In genomic region chr13:28950266-28950622, GRCm38 (mm10) we compare ENCODE assay signal across 8 mouse cellular contexts. TPM values are rescaled to one million over a fixed set of nuclear protein-coding genes. Genes with fewer than 3 reads are reported as not detected.
DNase-seq lines count a peak whose midpoint lies in the region; ATAC-seq and TF ChIP-seq lines count a peak whose summit lies in the region.

No protein-coding gene starts in this region.

- H3K9ac ChIP-seq in kidney, embryonic 14.5 days (ENCODE audit: low read depth, low read length): peak overlapping the region; percentile 99
- H3K9ac ChIP-seq in hindbrain, postnatal 0 days (replicated peaks; ENCODE audit: low read length): peak overlapping the region; percentile 93
- peak overlapping the region; percentile 100 for H3K9ac ChIP-seq in midbrain, embryonic 15.5 days

- peak overlapping the region; percentile 98 for H3K4me3 ChIP-seq in kidney, embryonic 14.5 days (ENCODE audit: low read length)
- H3K4me3 ChIP-seq in brown adipose tissue, adult 24 weeks (ENCODE audit: insufficient read depth, low read depth, low read length): peak overlapping the region; percentile 67
- peak overlapping the region; percentile 68 for H3K4me3 ChIP-seq in hindbrain, postnatal 0 days (ENCODE audit: low read length)
- peak overlapping the region; percentile 96 for H3K4me3 ChIP-seq in midbrain, embryonic 15.5 days

- no peaks in the 10 kb centered on the region for H3K9me3 ChIP-seq in kidney, embryonic 14.5 days (ENCODE audit: control insufficient read depth, low read length)
- H3K9me3 ChIP-seq in hindbrain, postnatal 0 days (ENCODE audit: low read length): no peaks in the 10 kb centered on the region
- H3K9me3 ChIP-seq in midbrain, embryonic 15.5 days: no peaks in the 10 kb centered on the region

- WGBS in kidney, embryonic 14.5 days: under 1% methylated on average over 9 of the region's 9 CpGs
- WGBS in hindbrain, postnatal 0 days: under 1% methylated on average over 9 of the region's 9 CpGs
- under 1% methylated on average over 9 of the region's 9 CpGs for WGBS in midbrain, embryonic 15.5 days

- no peaks in the 10 kb centered on the region for H3K27me3 ChIP-seq in kidney, embryonic 14.5 days (ENCODE audit: control insufficient read depth, insufficient read depth, low read length)
- no peaks in the 10 kb centered on the region for H3K27me3 ChIP-seq in hindbrain, postnatal 0 days (ENCODE audit: insufficient read depth, low read length)
- H3K27me3 ChIP-seq in midbrain, embryonic 15.5 days (replicated peaks): no peaks in the 10 kb centered on the region

- DNase-seq in kidney, adult 18-20 months: no peak
- DNase-seq in hindbrain, postnatal 0 days (ENCODE audit: low spot score): peak; percentile 78
- no peak for DNase-seq in gastrocnemius, postnatal 4 days (ENCODE audit: low spot score in 2 of 2)
- DNase-seq in adrenal gland, postnatal 14 days: no peak
- no peak for DNase-seq in thymus, postnatal 25 days

- H3K36me3 ChIP-seq in kidney, embryonic 14.5 days (ENCODE audit: control insufficient read depth, insufficient read depth, low read length): peaks cover 3% of the 10 kb centered on the region; the same call in 1 of the 2 replicates
- no peaks in the 10 kb centered on the region for H3K36me3 ChIP-seq in hindbrain, postnatal 0 days (ENCODE audit: insufficient read depth, low read length)
- no peaks in the 10 kb centered on the region for H3K36me3 ChIP-seq in midbrain, embryonic 15.5 days (replicated peaks)

- H3K4me2 ChIP-seq in kidney, embryonic 14.5 days (replicated peaks; ENCODE audit: low read depth, low read length): peak overlapping the region; percentile 56
- peak overlapping the region; percentile 70 for H3K4me2 ChIP-seq in hindbrain, postnatal 0 days (ENCODE audit: low read depth, low read length)
- peak overlapping the region; percentile 60 for H3K4me2 ChIP-seq in midbrain, embryonic 15.5 days

- ATAC-seq in kidney, embryonic 14.5 days (ENCODE audit: low FRiP score, low TSS enrichment): no peak
- ATAC-seq in hindbrain, postnatal 0 days: no peak
- ATAC-seq in midbrain, embryonic 15.5 days (replicated peaks): no peak

- H3K4me1 ChIP-seq in kidney, embryonic 14.5 days (ENCODE audit: control insufficient read depth, insufficient read depth, low read length): peaks cover 10% of the 10 kb centered on the region
- peaks cover 4% of the 10 kb centered on the region for H3K4me1 ChIP-seq in brown adipose tissue, adult 24 weeks (ENCODE audit: control insufficient read depth, insufficient read depth, insufficient read length, low read length)
- 0 out of 2 replicates have a peak, but pooled peaks cover 7% of the 10 kb centered on the region for H3K4me1 ChIP-seq in hindbrain, postnatal 0 days (ENCODE audit: insufficient read depth, low read length)
- H3K4me1 ChIP-seq in midbrain, embryonic 15.5 days: peaks cover 31% of the 10 kb centered on the region

- peak; percentile 45 for TF ChIP-seq CTCF in hindbrain, postnatal 0 days (IDR thresholded peaks at IDR 0.05; ENCODE audit: low read depth)

- H3K27ac ChIP-seq in kidney, embryonic 14.5 days (ENCODE audit: low read depth, low read length): peak overlapping the region; percentile 100; the same call in 1 of the 2 replicates
- no peak overlapping the region for H3K27ac ChIP-seq in brown adipose tissue, adult 24 weeks (replicated peaks; ENCODE audit: low read depth, low read length)
- peak overlapping the region; percentile 99 for H3K27ac ChIP-seq in hindbrain, postnatal 0 days
- H3K27ac ChIP-seq in midbrain, embryonic 15.5 days: peak overlapping the region; percentile 95

RNA-seq across cellular contexts. Expression of gene Sox4, which starts 3.3 kb away (rescaled TPM):
- polyA plus RNA-seq in kidney, embryonic 14.5 days (2014; fragmentation: Nextera tagmentation; extraction: Ambion mirVana): 75.1 and 100 TPM in 2 replicates
- polyA plus RNA-seq in brown adipose tissue, adult 24 weeks (2012; ENCODE audit: insufficient read depth, insufficient read length, missing spikeins): 3.3 and 5.2 TPM in 2 replicates
- total RNA-seq in hindbrain, postnatal 0 days (2014; rRNA removed): 127 and 153 TPM in 2 replicates
- polyA plus RNA-seq in hindbrain, postnatal 0 days (2015; fragmentation: Nextera tagmentation; extraction: Ambion mirVana): 97.5 and 100 TPM in 2 replicates
- polyA plus RNA-seq in midbrain, embryonic 15.5 days (2015; fragmentation: Nextera tagmentation; extraction: Ambion mirVana): 197 and 207 TPM in 2 replicates
- total RNA-seq in gastrocnemius, postnatal 4 days (2021): 10 to 100 TPM; 51.8 to 52.8 TPM
- total RNA-seq in adrenal gland, postnatal 14 days (2021): 27.6 and 28.0 TPM in 2 replicates

Comparison
In these comparisons a context has a peak if more than half of its experiments do, and no peak if none do; other contexts are left out.
1. RNA of gene Sox4, which starts 3.3 kb away (polyA plus RNA-seq): 197 to 207 TPM in midbrain, embryonic 15.5 days, 97.5 to 100 TPM in hindbrain, postnatal 0 days and 75.1 to 100 TPM in kidney, embryonic 14.5 days; 3.3 to 5.2 TPM in brown adipose tissue, adult 24 weeks; every median in the first group is over 10 times any median in the second.
2. Peak in every context shown above with its lines, with median percentiles within 50 percentile points of each other: H3K4me2 ChIP-seq, H3K4me3 ChIP-seq and H3K9ac ChIP-seq.